Mouse (Mus musculus): Measurements from ENCODE around the gene Stag2.

The Stag2 gene

GRCm38 (mm10) chrX:42250342-42250741, 101.2 kb downstream of the Stag2 start:
- no peak for DNase-seq

GRCm38 (mm10) chrX:42272713-42273112, 123.6 kb downstream of the Stag2 start:
- no peak for DNase-seq

GRCm38 (mm10) chrX:42290215-42290614, 141.1 kb downstream of the Stag2 start:
- no peak for DNase-seq

- DNase-seq = no peak
Measured at GRCm38 (mm10) chrX:42315231-42315630, 166.1 kb downstream of the Stag2 start.

- no peak for DNase-seq
Measured at GRCm38 (mm10) chrX:42320424-42320823, 171.3 kb downstream of the Stag2 start.

- peak in 1 of 2 experiments; percentile 28 for DNase-seq
Measured at GRCm38 (mm10) chrX:42321200-42321773, 172.2 kb downstream of the Stag2 start.

GRCm38 (mm10) chrX:42324848-42325247, 175.7 kb downstream of the Stag2 start:
- DNase-seq = no peak

All from lung, adult 18-20 months (tissue).